In genomic region chr17:46586327-46586726, GRCm38 (mm10) we compare ENCODE assay signal across 16 mouse cellular contexts. TPM values are rescaled to one million over a fixed set of nuclear protein-coding genes. Genes with fewer than 3 reads are reported as not detected.
"Had no signal": no experiment of that assay in that cellular context is flagged by ENCODE, and none has a peak within 500 bp of the region (broad histone marks: within the 10 kb centered on the region; RNA-seq: fewer than 3 reads in every experiment).

No protein-coding gene starts in this region.

- DNase-seq: retina, postnatal 1 day; right cerebral cortex, adult 18-20 months; right cerebral cortex, postnatal 14 days; right cerebral cortex, postnatal 25 days; right cerebral cortex, postnatal 4 days; spleen, adult 18-20 months; thymus, adult 18-20 months; thymus, adult 2 months; thymus, postnatal 14 days; thymus, postnatal 25 days; thymus, postnatal 36 days; thymus, postnatal 4 days had no signal

- H3K9me3 ChIP-seq: neural tube, embryonic 15.5 days; stomach, embryonic 15.5 days had no signal

- H3K27me3 ChIP-seq: neural tube, embryonic 15.5 days; stomach, embryonic 15.5 days had no signal

- H3K4me2 ChIP-seq: neural tube, embryonic 15.5 days; stomach, embryonic 15.5 days had no signal

- H3K27ac ChIP-seq: neural tube, embryonic 15.5 days; stomach, embryonic 15.5 days; stomach, postnatal 0 days had no signal

- H3K4me3 ChIP-seq: neural tube, embryonic 15.5 days; stomach, embryonic 15.5 days had no signal

- H3K9ac ChIP-seq: neural tube, embryonic 15.5 days; stomach, embryonic 15.5 days had no signal

- H3K4me1 ChIP-seq: neural tube, embryonic 15.5 days had no signal

RNA-seq across cellular contexts. Expression of gene Ptk7, which starts 43.0 kb away (rescaled TPM):
- total RNA-seq: neutrophil, adult 5-6 weeks had no signal
